Mouse (Mus musculus) heart, postnatal 0 days (tissue): ENCODE results near the gene Itgb4.

Experiments used
- CTCF ChIP-seq: IDR thresholded peaks from 2 replicates; pipeline ENCODE4 v1.5.1; 2016; ENCODE audit warnings: antibody characterized with exemption, control low read depth, low read depth
- EP300 ChIP-seq: IDR thresholded peaks from 2 replicates; pipeline ENCODE4 v1.6.1; 2016; ENCODE audit warnings: antibody characterized with exemption, low read depth

- TF ChIP-seq CTCF: no peak
- TF ChIP-seq EP300: no peak
Observed at GRCm38 (mm10) chr11:116053510-116054229, 79.2 kb downstream of the Itgb4 start.
